Mouse (Mus musculus): ENCODE data around the gene Lix1l.

The Lix1l gene

GRCm38 (mm10) chr3:96566661-96567450 is 34.1 kb upstream of the Lix1l start:
- no peak for DNase-seq (ENCODE audit: low read depth)

GRCm38 (mm10) chr3:96568605-96569004 is 32.3 kb upstream of the Lix1l start:
- DNase-seq (ENCODE audit: low read depth) = no peak

GRCm38 (mm10) chr3:96569506-96569905 is 31.4 kb upstream of the Lix1l start:
- DNase-seq (ENCODE audit: low read depth) = no peak

- DNase-seq (ENCODE audit: low read depth) = no peak
Observed at GRCm38 (mm10) chr3:96569966-96570605, 30.9 kb upstream of the Lix1l start.

- no peak for DNase-seq (ENCODE audit: low read depth)
Observed at GRCm38 (mm10) chr3:96570643-96571042, 30.3 kb upstream of the Lix1l start.

- no peak for DNase-seq (ENCODE audit: low read depth)
Observed at GRCm38 (mm10) chr3:96571336-96571735, 29.6 kb upstream of the Lix1l start.

- no peak for DNase-seq (ENCODE audit: low read depth)
Observed at GRCm38 (mm10) chr3:96571896-96572698, 28.9 kb upstream of the Lix1l start.

- no peak for DNase-seq (ENCODE audit: low read depth)
Observed at GRCm38 (mm10) chr3:96573611-96574511, 27.1 kb upstream of the Lix1l start.

GRCm38 (mm10) chr3:96575272-96575984 is 25.5 kb upstream of the Lix1l start:
- DNase-seq (ENCODE audit: low read depth) = no peak

- DNase-seq (ENCODE audit: low read depth) = peak; percentile 91
Observed at GRCm38 (mm10) chr3:96576005-96576658, 24.8 kb upstream of the Lix1l start.

GRCm38 (mm10) chr3:96576690-96577541 is 24.0 kb upstream of the Lix1l start, which contains the start of gene Gm16253:
TSS of gene Gm16253 (plus strand) at chr3:96576984.
- DNase-seq (ENCODE audit: low read depth) = peak; percentile 95

- DNase-seq (ENCODE audit: low read depth) = peak; percentile 73
Observed at GRCm38 (mm10) chr3:96577566-96577965, 23.4 kb upstream of the Lix1l start.

GRCm38 (mm10) chr3:96578561-96579238 is 22.2 kb upstream of the Lix1l start:
- DNase-seq (ENCODE audit: low read depth) = no peak

- no peak for DNase-seq (ENCODE audit: low read depth)
Observed at GRCm38 (mm10) chr3:96579239-96579750, 21.7 kb upstream of the Lix1l start.

- DNase-seq (ENCODE audit: low read depth) = peak; percentile 96
Observed at GRCm38 (mm10) chr3:96579885-96580454, 21.0 kb upstream of the Lix1l start.

- DNase-seq (ENCODE audit: low read depth) = no peak
Observed at GRCm38 (mm10) chr3:96581141-96581540, 19.8 kb upstream of the Lix1l start.

- DNase-seq (ENCODE audit: low read depth) = no peak
Observed at GRCm38 (mm10) chr3:96581771-96582515, 19.0 kb upstream of the Lix1l start.
